Mouse (Mus musculus) right cerebral cortex, adult 18-20 months (tissue): ENCODE data around the gene Smarcd3.

Source experiments
- DNase-seq: peaks from one replicate; pipeline ENCODE4 v3.0.0; 2022; ENCODE audit warnings: mixed read lengths

Smarcd3 gene

GRCm38 (mm10) chr5:24553621-24554244, 70.5 kb downstream of the Smarcd3 start:
- no peak for DNase-seq

DNA sequence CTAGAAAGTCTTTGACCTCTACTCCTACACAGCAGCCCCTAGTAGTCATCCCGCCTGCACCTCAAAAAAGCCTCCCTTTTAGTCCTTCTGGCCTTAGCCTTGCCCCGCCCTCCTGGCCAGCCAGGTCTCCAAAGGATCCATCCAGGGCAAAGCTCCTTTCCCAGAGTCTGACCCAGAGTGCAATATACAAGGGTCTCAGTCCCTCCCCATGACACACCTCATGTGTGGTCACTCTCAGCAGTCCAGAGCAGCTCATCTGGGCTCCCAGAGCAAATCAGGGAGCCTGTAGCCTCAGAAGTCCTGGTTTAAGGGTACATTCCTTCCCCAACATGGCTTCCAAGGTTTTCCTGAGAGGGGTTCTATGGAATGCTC, 72.9 kb downstream of the Smarcd3 start:
- DNase-seq = no peak

- DNase-seq = peak; percentile 67
Observed at GRCm38 (mm10) chr5:24550598-24551316, 73.5 kb downstream of the Smarcd3 start.

GRCm38 (mm10) chr5:24542643-24543042, 81.6 kb downstream of the Smarcd3 start:
- DNase-seq = no peak

- DNase-seq = no peak
Observed at GRCm38 (mm10) chr5:24541144-24541569, 83.1 kb downstream of the Smarcd3 start.
